Mouse (Mus musculus) forebrain, embryonic 16.5 days (tissue): ENCODE results near the gene Ppil6. TPM values are rescaled to one million over a fixed set of nuclear protein-coding genes. Genes with fewer than 3 reads are reported as not detected.

Experiments
- ATAC-seq: fragments of 200-750 bp; cut with Nextera tagmentation; 2 replicates; pipeline ENCODE4 v1.8.0; 2017; ENCODE audit warnings: mild to moderate bottlenecking, moderate library complexity
- H3K27ac ChIP-seq: fragments of 300-500 bp; sonication (generic); 2 replicates; pipeline ENCODE4 v1.5.1; 2014; ENCODE audit warnings: low read length, control low read depth
- H3K27me3 ChIP-seq: fragments of 300-500 bp; sonication (generic); replicated peaks from 2 replicates; pipeline ENCODE4 v1.6.1; 2014; ENCODE audit warnings: low read length; ENCODE audit not compliant: control insufficient read depth, insufficient read depth
- H3K36me3 ChIP-seq: fragments of 300-500 bp; sonication (generic); 2 replicates; pipeline ENCODE4 v1.6.1; 2014; ENCODE audit not compliant: control insufficient read depth, insufficient read depth
- H3K4me1 ChIP-seq: fragments of 300-500 bp; sonication (generic); replicated peaks from 2 replicates; pipeline ENCODE4 v1.6.1; 2014; ENCODE audit warnings: low read length; ENCODE audit not compliant: control insufficient read depth, insufficient read depth
- H3K4me2 ChIP-seq: fragments of 300-500 bp; sonication (generic); 2 replicates; pipeline ENCODE4 v1.6.1; 2014; ENCODE audit warnings: mild to moderate bottlenecking, low read length, control low read depth
- H3K4me3 ChIP-seq: fragments of 300-500 bp; sonication (generic); replicated peaks from 2 replicates; pipeline ENCODE4 v1.5.1; 2014; ENCODE audit warnings: mild to moderate bottlenecking, low read length, control low read depth
- H3K9ac ChIP-seq: fragments of 300-500 bp; sonication (generic); replicated peaks from 2 replicates; pipeline ENCODE4 v1.6.1; 2014; ENCODE audit warnings: low read depth, low read length, control low read depth
- H3K9me3 ChIP-seq: fragments of 300-500 bp; sonication (generic); 2 replicates; pipeline ENCODE4 v1.6.1; 2016; ENCODE audit warnings: low read length; ENCODE audit not compliant: control insufficient read depth
- WGBS: fragments of 180-500 bp; shearing (Covaris S2); extraction: QIAGEN DNeasy Blood & Tissue Kit; methylation state at CpG from one replicate; pipeline ENCODE4 v1.1.7; 2014; 5-methylcytosine and 5-hydroxymethylcytosine counted together
- polyA plus RNA-seq: library from polyadenylated mRNA; unstranded; fragments of >200 nt; fragmentation: Nextera tagmentation; extraction: Ambion mirVana; gene quantifications from 2 replicates; pipeline ENCODE4 v1.2.1, GENCODE M21; 2015

Gene Ppil6
- polyA plus RNA-seq, 1 experiment from 2014 or later, result 2.1 TPM

DNA sequence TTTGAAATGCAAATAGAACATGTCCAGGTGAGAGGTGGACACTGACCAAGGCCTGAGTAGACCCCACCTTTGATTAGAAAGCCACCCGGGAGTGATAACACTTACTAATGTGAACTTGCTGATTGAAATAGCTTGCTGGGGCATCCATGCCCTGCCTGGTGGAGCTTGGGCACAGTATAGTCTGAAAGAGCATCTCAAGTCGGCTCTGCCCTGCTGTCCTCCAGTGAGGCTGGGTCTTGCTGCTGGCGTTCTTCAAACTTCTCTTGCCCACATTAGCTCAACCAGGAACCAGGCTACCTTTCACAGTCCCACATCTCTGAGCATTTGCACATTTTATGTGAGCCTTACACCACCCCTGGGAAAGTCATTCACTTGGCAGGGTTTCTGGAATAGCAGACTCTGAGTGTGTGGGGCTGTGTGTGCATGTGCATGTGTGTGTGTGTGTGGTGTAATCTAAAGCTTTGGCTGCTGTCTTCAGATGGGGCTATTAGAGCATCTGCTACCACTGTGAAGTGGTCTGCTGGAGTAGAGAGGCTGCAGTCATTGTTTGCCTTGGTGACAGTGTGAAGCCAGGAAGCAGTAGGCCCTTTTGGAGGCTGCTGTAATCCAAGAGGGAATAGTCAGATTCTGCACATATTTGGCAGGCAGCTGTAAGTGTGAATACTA, 29.0 kb upstream of the Ppil6 start:
- no peak overlapping the region for H3K27ac ChIP-seq
- H3K4me2 ChIP-seq, result no peak overlapping the region
- WGBS, result 93% methylated on average over 3 of the region's 3 CpGs
- H3K36me3 ChIP-seq, result peaks cover 17% of the 10 kb centered on the region
- no peaks in the 10 kb centered on the region for H3K9me3 ChIP-seq
- no peak overlapping the region for H3K4me3 ChIP-seq
- peaks cover 5% of the 10 kb centered on the region; the same call in 1 of the 2 replicates for H3K4me1 ChIP-seq
- no peak for ATAC-seq
- no peaks in the 10 kb centered on the region for H3K27me3 ChIP-seq
- no peak overlapping the region for H3K9ac ChIP-seq

DNA sequence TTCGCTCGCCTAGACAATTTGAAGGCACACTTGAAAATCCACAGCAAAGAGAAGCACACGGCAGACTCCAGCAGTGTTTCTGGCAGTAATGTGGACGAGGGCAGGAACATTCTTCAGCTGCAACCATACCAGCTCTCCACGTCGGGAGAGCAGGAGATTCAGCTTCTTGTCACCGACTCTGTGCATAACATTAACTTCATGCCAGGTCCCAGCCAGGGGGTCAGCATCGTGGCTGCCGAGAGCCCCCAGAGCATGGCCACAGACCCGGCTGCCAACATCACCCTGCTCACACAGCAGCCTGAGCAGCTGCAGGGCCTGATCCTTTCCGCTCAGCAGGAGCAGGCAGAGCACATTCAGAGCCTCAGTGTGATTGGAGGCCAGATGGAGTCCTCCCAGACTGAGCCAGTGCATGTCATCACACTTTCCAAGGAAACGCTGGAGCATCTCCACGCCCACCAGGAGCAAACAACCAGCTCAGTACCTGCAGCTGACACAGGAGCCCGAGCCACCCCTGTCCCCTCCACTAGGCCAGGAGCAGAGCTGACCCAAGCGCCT, 25.8 kb upstream of the Ppil6 start:
- Histone ChIP-seq H3K36me3 (peaks cover 13% of the 10 kb centered on the region), H3K4me3 (no peak overlapping the region), H3K27ac (no peak overlapping the region), H3K4me1 (peaks cover 5% of the 10 kb centered on the region; the same call in 1 of the 2 replicates), H3K27me3 (no peaks in the 10 kb centered on the region), H3K4me2 (no peak overlapping the region), H3K9ac (no peak overlapping the region), H3K9me3 (no peaks in the 10 kb centered on the region)
- no peak for ATAC-seq
- 46% methylated on average over 15 of the region's 15 CpGs for WGBS

DNA sequence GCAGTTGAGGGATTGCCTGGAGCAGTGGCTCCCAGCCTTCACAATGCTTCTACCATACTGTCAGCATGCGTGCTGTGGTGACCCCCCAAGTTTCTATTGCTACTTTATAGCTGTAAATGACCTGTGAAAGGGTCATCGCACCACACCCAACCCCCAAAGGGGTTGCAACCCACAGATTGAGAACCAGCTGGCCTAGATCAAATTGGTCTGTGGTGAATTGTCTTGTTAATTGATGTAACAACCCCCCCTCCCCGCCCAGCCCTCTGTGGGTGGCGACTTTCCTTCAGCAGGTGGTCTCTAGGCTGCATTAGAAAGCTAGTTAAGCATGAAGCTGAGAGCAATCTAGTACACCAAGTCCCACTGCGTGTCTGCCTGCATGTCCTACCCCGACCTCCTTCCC, 22.9 kb upstream of the Ppil6 start:
- WGBS, result 42% methylated on average over 6 of the region's 6 CpGs
- Histone ChIP-seq H3K27me3 (no peaks in the 10 kb centered on the region), H3K36me3 (peaks cover 13% of the 10 kb centered on the region), H3K4me1 (no peaks in the 10 kb centered on the region), H3K9ac (no peak overlapping the region), H3K4me2 (no peak overlapping the region), H3K27ac (no peak overlapping the region), H3K4me3 (no peak overlapping the region), H3K9me3 (no peaks in the 10 kb centered on the region)
- no peak for ATAC-seq

DNA sequence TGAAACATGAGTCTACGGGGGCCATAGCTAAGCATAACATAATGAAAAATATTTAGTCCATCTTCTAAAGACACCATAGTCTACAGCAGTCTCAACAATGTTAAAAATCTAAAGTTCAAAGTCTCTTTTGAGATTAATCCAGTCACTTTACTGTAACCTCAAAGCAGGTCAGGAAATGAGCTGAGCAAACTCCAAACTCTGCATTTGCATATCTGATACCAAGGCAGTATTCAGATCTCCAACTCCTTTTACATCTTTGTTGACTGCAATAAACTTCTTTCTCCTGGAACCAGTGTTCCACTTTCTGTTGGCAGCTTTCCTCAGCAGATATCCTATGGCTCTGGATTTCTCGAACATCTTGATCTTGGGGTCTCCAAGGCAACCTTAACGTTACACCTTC, 19.5 kb upstream of the Ppil6 start:
- Histone ChIP-seq H3K27ac (no peak overlapping the region), H3K4me1 (peaks cover under 1% of the 10 kb centered on the region), H3K9ac (no peak overlapping the region), H3K9me3 (no peaks in the 10 kb centered on the region), H3K36me3 (peaks cover 2% of the 10 kb centered on the region; the same call in 1 of the 2 replicates), H3K4me2 (no peak overlapping the region), H3K4me3 (no peak overlapping the region), H3K27me3 (no peaks in the 10 kb centered on the region)
- no peak for ATAC-seq
- 92% methylated on average over 3 of the region's 3 CpGs for WGBS

DNA sequence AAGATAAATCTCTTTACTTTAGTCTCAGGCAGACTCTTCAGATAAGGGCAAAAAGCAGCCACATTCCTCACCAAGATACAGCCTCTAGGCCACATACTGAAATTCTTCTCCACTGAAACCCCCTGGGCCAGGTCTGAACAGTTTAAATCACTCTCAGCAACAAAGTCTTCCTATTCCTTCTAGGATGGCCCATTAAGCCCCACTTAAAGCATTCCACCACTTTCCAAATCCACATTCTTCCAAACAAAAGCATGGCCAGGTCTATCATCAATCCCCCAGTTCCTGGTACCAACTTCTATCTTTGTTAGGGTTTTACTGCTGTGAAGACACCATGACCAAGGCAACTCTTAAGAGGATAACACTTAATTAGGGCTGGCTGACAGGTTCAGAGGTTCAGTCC, 17.7 kb upstream of the Ppil6 start:
- Histone ChIP-seq H3K9me3 (no peaks in the 10 kb centered on the region), H3K27ac (no peak overlapping the region), H3K4me2 (no peak overlapping the region), H3K4me3 (no peak overlapping the region), H3K36me3 (no peaks in the 10 kb centered on the region), H3K27me3 (no peaks in the 10 kb centered on the region), H3K9ac (no peak overlapping the region), H3K4me1 (peaks cover 10% of the 10 kb centered on the region)
- no peak for ATAC-seq

DNA sequence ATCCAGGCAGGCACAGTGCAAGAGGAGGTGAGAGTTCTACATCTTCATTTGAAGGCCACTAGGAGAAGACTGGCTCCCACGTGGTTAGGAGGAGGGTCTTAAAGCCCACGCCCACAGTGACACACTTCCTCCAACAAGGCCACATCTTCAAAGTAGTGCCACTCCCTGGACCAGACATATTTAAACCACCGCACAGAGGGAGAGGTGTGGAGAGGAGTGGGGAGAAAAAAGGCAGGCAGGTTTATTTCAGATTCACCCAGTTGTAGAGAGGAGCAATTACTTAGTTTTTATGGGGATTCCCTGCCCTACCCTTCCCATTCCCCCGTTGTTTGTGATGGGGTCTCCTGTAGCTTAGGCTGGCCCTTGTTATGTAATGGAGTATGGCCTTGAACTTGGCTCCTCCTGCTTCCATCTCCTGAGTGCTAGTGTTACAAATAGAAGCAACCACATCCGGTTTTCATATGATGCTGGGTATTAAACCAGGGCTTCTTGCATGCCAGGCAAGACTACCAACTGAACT, 17.2 kb upstream of the Ppil6 start:
- H3K4me3 ChIP-seq, result no peak overlapping the region
- WGBS, result 83% methylated on average over 5 of the region's 5 CpGs
- H3K9ac ChIP-seq, result no peak overlapping the region
- H3K36me3 ChIP-seq, result no peaks in the 10 kb centered on the region
- H3K4me1 ChIP-seq, result peaks cover 14% of the 10 kb centered on the region
- H3K4me2 ChIP-seq, result no peak overlapping the region
- no peak for ATAC-seq
- no peaks in the 10 kb centered on the region for H3K27me3 ChIP-seq
- H3K9me3 ChIP-seq, result no peaks in the 10 kb centered on the region
- no peak overlapping the region for H3K27ac ChIP-seq

DNA sequence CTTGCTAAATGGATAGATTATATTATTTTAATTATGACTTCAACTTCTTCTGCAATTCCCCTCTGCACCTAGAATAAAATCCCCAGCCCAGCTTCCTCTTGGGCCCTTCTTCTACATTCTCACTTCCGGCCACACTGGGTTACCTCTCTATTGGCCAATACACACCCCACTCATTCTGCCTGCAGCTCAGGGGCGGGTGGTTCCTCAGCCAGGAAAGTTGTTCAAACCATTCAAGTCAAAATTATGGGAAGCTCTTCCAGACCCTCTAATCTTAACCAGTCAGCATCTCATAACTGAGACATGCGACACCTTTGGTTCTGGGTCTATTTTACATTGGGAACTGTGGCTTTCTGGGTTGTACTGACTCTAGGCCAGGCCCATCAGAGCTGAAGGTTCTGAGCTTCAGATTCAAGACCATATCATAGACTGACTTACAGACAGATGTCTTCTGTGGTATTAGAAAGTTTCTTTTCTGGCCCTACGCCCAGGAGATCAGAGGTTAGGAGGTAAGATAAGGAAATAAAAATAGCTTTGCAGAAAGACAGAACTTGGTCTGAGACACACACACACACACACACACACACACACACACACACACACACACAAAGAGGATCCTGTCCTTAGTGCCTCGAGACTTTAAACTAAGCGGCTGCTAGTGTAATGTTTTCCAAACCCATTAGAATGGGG, 16.3 kb upstream of the Ppil6 start:
- 84% methylated on average over 6 of the region's 6 CpGs for WGBS
- Histone ChIP-seq H3K27ac (no peak overlapping the region), H3K27me3 (no peaks in the 10 kb centered on the region), H3K9me3 (no peaks in the 10 kb centered on the region), H3K9ac (no peak overlapping the region), H3K4me1 (peaks cover 15% of the 10 kb centered on the region), H3K4me3 (no peak overlapping the region), H3K4me2 (no peak overlapping the region), H3K36me3 (no peaks in the 10 kb centered on the region)
- ATAC-seq, result no peak

DNA sequence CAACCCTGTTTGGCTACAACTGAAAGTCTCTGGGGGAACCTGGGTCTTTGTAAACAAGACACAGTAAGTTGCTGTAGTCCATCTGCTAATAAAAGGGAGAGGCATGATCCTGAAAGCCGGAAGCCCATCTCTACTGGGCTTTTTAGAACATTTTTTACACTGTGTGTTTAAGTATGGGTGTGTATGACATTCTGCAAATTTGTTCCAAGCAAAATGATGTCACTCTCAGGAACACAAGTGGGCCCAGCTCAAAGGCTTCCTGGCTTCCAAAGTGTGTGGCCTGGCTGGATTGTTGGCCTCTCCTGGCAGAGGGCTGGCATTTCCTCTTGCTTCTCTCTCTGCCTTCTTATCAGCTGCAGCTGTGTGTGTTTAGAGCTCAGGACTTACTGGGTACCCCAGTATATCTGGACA, 15.3 kb upstream of the Ppil6 start:
- Histone ChIP-seq H3K27ac (no peak overlapping the region), H3K9me3 (no peaks in the 10 kb centered on the region), H3K27me3 (no peaks in the 10 kb centered on the region), H3K4me3 (no peak overlapping the region), H3K4me2 (no peak overlapping the region), H3K9ac (no peak overlapping the region), H3K4me1 (peaks cover 15% of the 10 kb centered on the region), H3K36me3 (0 out of 2 replicates have a peak, but pooled peaks cover 3% of the 10 kb centered on the region)
- ATAC-seq, result no peak
- WGBS, result 81% methylated on average over 1 of the region's 1 CpGs

DNA sequence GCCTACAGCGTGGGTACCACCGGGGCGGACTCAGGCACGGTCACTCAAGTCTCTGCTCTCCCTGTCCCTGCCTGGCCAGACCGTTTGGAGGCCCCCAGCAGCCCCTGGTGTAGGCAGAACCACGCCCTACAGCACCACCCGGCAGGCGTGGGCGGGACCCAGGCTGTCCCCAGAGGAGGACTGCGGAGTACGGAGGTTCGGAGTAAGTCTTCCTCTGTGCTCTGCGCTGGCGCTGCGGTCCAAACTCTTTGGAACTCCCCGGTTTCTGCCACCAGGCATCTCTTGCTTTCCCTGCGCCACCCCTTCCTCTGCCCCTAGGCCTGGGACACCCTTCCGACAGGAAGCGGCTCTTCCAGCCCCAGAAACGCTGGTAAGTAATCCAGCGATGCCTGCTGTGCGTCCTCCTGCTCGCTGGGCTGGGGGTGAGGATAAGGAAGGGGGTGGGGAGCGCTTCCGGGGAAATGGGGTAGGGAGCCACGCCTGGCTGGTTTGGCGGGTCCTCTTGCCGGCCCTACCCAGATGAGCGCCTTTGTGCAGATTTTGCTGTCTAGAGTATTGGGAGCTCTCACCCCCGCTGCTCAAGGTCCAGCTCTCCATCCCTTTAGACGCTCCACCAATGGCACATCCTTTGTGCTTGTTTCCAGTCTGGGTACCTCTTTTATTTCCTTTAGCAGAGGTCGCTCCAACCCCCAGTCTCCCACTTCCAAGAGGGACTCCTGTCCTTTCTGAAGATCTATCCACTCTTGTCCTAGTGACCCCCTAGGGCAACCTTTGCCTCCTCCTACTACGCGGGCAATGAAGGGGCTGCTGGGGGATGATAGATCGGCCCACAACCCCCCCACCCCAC, 13.8 kb upstream of the Ppil6 start, which contains the start of gene Mical1:
Gene Mical1, plus strand, starts transcription at position 144 of the 847 bp plus-strand sequence.
- H3K4me3 ChIP-seq, result peak within 1 kb of the TSS; percentile 63
- peak within 1 kb of the TSS; percentile 34 for H3K27ac ChIP-seq
- peak; percentile 76 for ATAC-seq
- peak within 1 kb of the TSS; percentile 73 for H3K9ac ChIP-seq
- H3K4me2 ChIP-seq, result peak within 1 kb of the TSS; percentile 76
- H3K9me3 ChIP-seq, result no peaks in the 10 kb centered on the region
- 0% methylated on average over 35 of the region's 35 CpGs for WGBS
- no peaks in the 10 kb centered on the region for H3K27me3 ChIP-seq
- 0 out of 2 replicates have a peak, but pooled peaks cover 3% of the 10 kb centered on the region for H3K36me3 ChIP-seq
- peaks cover 15% of the 10 kb centered on the region for H3K4me1 ChIP-seq
